Mouse (Mus musculus) intestine, postnatal 0 days (tissue): Measurements from ENCODE around the gene Galnt7. TPM values are rescaled to one million over a fixed set of nuclear protein-coding genes. Genes with fewer than 3 reads are reported as not detected.

ENCODE experiments used
- ATAC-seq: fragments of 200-750 bp; cut with Nextera tagmentation; 2 replicates; pipeline ENCODE4 v1.8.0; 2017; ENCODE audit warnings: mild to moderate bottlenecking, moderate TSS enrichment, moderate library complexity
- H3K27ac ChIP-seq: fragments of 300-500 bp; sonication (generic); 2 replicates; pipeline ENCODE4 v1.5.1; 2014; ENCODE audit warnings: mild to moderate bottlenecking, low read depth, low read length, moderate library complexity
- H3K27me3 ChIP-seq: fragments of 300-500 bp; sonication (generic); replicated peaks from 2 replicates; pipeline ENCODE4 v1.6.1; 2014; ENCODE audit warnings: low read length, mixed read lengths; ENCODE audit not compliant: control insufficient read depth, insufficient read depth
- H3K36me3 ChIP-seq: fragments of 300-500 bp; sonication (generic); 2 replicates; pipeline ENCODE4 v1.6.1; 2014; ENCODE audit warnings: mild to moderate bottlenecking, moderate library complexity; ENCODE audit not compliant: control insufficient read depth, insufficient read depth
- H3K4me1 ChIP-seq: fragments of 300-500 bp; sonication (generic); replicated peaks from 2 replicates; pipeline ENCODE4 v1.6.1; 2014; ENCODE audit warnings: antibody characterized with exemption, low read length, mixed read lengths; ENCODE audit not compliant: control insufficient read depth, insufficient read depth
- H3K4me2 ChIP-seq: fragments of 300-500 bp; sonication (generic); replicated peaks from 2 replicates; pipeline ENCODE4 v1.6.1; 2014; ENCODE audit warnings: low read depth, mild to moderate bottlenecking, moderate library complexity
- H3K4me3 ChIP-seq: fragments of 300-500 bp; sonication (generic); 2 replicates; pipeline ENCODE4 v1.5.1; 2014; ENCODE audit warnings: low read depth, low read length
- H3K9ac ChIP-seq: fragments of 300-500 bp; sonication (generic); 2 replicates; pipeline ENCODE4 v1.6.1; 2014; ENCODE audit warnings: mild to moderate bottlenecking, low read depth, low read length
- H3K9me3 ChIP-seq: fragments of 300-500 bp; sonication (generic); 2 replicates; pipeline ENCODE4 v1.6.1; 2016; ENCODE audit warnings: mixed run types; ENCODE audit not compliant: control insufficient read depth
- CTCF ChIP-seq: sonication (generic); IDR thresholded peaks from 2 replicates; pipeline ENCODE4 v1.5.1; 2016; ENCODE audit warnings: low read depth, mild to moderate bottlenecking, control low read depth, antibody characterized with exemption, moderate library complexity
- WGBS: fragments of 180-500 bp; shearing (Covaris S2); extraction: QIAGEN DNeasy Blood & Tissue Kit; methylation state at CpG from one replicate; pipeline ENCODE4 v1.1.7; 2014; 5-methylcytosine and 5-hydroxymethylcytosine counted together
- polyA plus RNA-seq: library from polyadenylated mRNA; unstranded; fragments of >200 nt; fragmentation: Nextera tagmentation; extraction: Ambion mirVana; gene quantifications from 2 replicates; pipeline ENCODE4 v1.2.1, GENCODE M21; 2015

The Galnt7 gene
- polyA plus RNA-seq, 1 experiment from 2014 or later, result 20.2 TPM

GRCm38 (mm10) chr8:57636281-57636680, 16.6 kb downstream of the Galnt7 start:
- H3K9me3 ChIP-seq, result no peaks in the 10 kb centered on the region
- H3K27me3 ChIP-seq, result no peaks in the 10 kb centered on the region
- ATAC-seq, result no peak
- no peaks in the 10 kb centered on the region for H3K4me1 ChIP-seq
- H3K27ac ChIP-seq, result no peak overlapping the region; the same call in 1 of the 2 replicates
- no peak for TF ChIP-seq CTCF
- 0 out of 2 replicates have a peak overlapping the region, but pooled peaks have one; percentile 13 for H3K4me2 ChIP-seq
- no peak overlapping the region for H3K9ac ChIP-seq
- H3K4me3 ChIP-seq, result no peak overlapping the region
- 51% methylated on average over 3 of the region's 3 CpGs for WGBS
- no peaks in the 10 kb centered on the region for H3K36me3 ChIP-seq

- Histone ChIP-seq H3K4me2 (no peak overlapping the region), H3K27me3 (no peaks in the 10 kb centered on the region), H3K4me1 (no peaks in the 10 kb centered on the region), H3K9me3 (no peaks in the 10 kb centered on the region), H3K4me3 (no peak overlapping the region), H3K27ac (no peak overlapping the region), H3K36me3 (no peaks in the 10 kb centered on the region), H3K9ac (no peak overlapping the region)
- WGBS, result 80% methylated on average over 7 of the region's 7 CpGs
- no peak for ATAC-seq
- TF ChIP-seq CTCF, result no peak
These were observed 21.1 kb downstream of the Galnt7 start for GRCm38 (mm10) chr8:57631780-57632179.

GRCm38 (mm10) chr8:57630148-57630547, 22.7 kb downstream of the Galnt7 start:
- no peak overlapping the region for H3K9ac ChIP-seq
- no peaks in the 10 kb centered on the region for H3K27me3 ChIP-seq
- H3K4me1 ChIP-seq, result no peaks in the 10 kb centered on the region
- TF ChIP-seq CTCF, result no peak
- H3K36me3 ChIP-seq, result no peaks in the 10 kb centered on the region
- 86% methylated on average over 8 of the region's 8 CpGs for WGBS
- no peaks in the 10 kb centered on the region for H3K9me3 ChIP-seq
- H3K27ac ChIP-seq, result no peak overlapping the region
- no peak overlapping the region for H3K4me3 ChIP-seq
- ATAC-seq, result no peak
- no peak overlapping the region for H3K4me2 ChIP-seq

- Histone ChIP-seq H3K9ac (no peak overlapping the region), H3K4me1 (no peaks in the 10 kb centered on the region), H3K4me2 (no peak overlapping the region), H3K9me3 (no peaks in the 10 kb centered on the region), H3K27ac (no peak overlapping the region), H3K4me3 (no peak overlapping the region), H3K36me3 (no peaks in the 10 kb centered on the region), H3K27me3 (no peaks in the 10 kb centered on the region)
- 73% methylated on average over 6 of the region's 6 CpGs for WGBS
- ATAC-seq, result no peak
- TF ChIP-seq CTCF, result no peak
These were observed 23.8 kb downstream of the Galnt7 start for GRCm38 (mm10) chr8:57628787-57629664.

- H3K4me1 ChIP-seq, result no peaks in the 10 kb centered on the region
- H3K4me3 ChIP-seq, result no peak overlapping the region
- no peak for TF ChIP-seq CTCF
- no peaks in the 10 kb centered on the region for H3K36me3 ChIP-seq
- no peak overlapping the region for H3K4me2 ChIP-seq
- no peak overlapping the region for H3K9ac ChIP-seq
- WGBS, result 59% methylated on average over 5 of the region's 5 CpGs
- H3K9me3 ChIP-seq, result no peaks in the 10 kb centered on the region
- no peaks in the 10 kb centered on the region for H3K27me3 ChIP-seq
- no peak overlapping the region for H3K27ac ChIP-seq
- ATAC-seq, result no peak
These were observed 24.7 kb downstream of the Galnt7 start for GRCm38 (mm10) chr8:57627946-57628786.

- Histone ChIP-seq H3K27ac (no peak overlapping the region), H3K4me1 (no peaks in the 10 kb centered on the region), H3K9ac (no peak overlapping the region), H3K36me3 (no peaks in the 10 kb centered on the region), H3K4me2 (no peak overlapping the region), H3K27me3 (no peaks in the 10 kb centered on the region), H3K4me3 (no peak overlapping the region), H3K9me3 (no peaks in the 10 kb centered on the region)
- WGBS, result 78% methylated on average over 4 of the region's 4 CpGs
- no peak for TF ChIP-seq CTCF
- no peak for ATAC-seq
These were observed 28.9 kb downstream of the Galnt7 start for GRCm38 (mm10) chr8:57623955-57624354.
